Mouse (Mus musculus) brain, embryonic 14.5 days (tissue): ENCODE results near the gene Mslnl. TPM values are rescaled to one million over a fixed set of nuclear protein-coding genes. Genes with fewer than 3 reads are reported as not detected.
A peak's percentile ranks its signal among the peaks of the same experiment; 100 is the strongest.

ENCODE experiments used
- DNase-seq: peaks from one replicate; pipeline ENCODE4 v3.0.0-alpha.2; 2011; ENCODE audit warnings: low read depth
- CTCF ChIP-seq: fragments of 200-500 bp; IDR thresholded peaks from 2 replicates; pipeline ENCODE4 v1.5.1; 2012; ENCODE audit warnings: inconsistent platforms, mild to moderate bottlenecking, moderate library complexity, borderline replicate concordance; ENCODE audit not compliant: insufficient read depth, insufficient read length; ENCODE audit errors: extremely low read depth
- POLR2A ChIP-seq: fragments of 200-500 bp; IDR thresholded peaks from 2 replicates; pipeline ENCODE4 v1.6.1; 2012; ENCODE audit warnings: mild to moderate bottlenecking, inconsistent platforms, borderline replicate concordance; ENCODE audit not compliant: poor library complexity, insufficient read depth, insufficient read length, severe bottlenecking; ENCODE audit errors: extremely low read depth
- polyA plus RNA-seq: library from polyadenylated mRNA; depleted of rRNA; stranded (reverse); fragments of >200 nt; gene quantifications from 2 replicates; pipeline ENCODE4 v1.2.3, GENCODE M21; 2012

Mslnl gene
- polyA plus RNA-seq, 1 experiment = not detected

GRCm38 (mm10) chr17:25777948-25778347 is 42.1 kb downstream of the Mslnl start:
- TF ChIP-seq CTCF (no peak), POLR2A (no peak)
- DNase-seq = no peak

- TF ChIP-seq POLR2A (no peak), CTCF (no peak)
- DNase-seq = no peak
These were observed 45.5 kb downstream of the Mslnl start for GRCm38 (mm10) chr17:25781339-25781738.

GRCm38 (mm10) chr17:25783086-25783485 is 47.2 kb downstream of the Mslnl start:
- no peak for DNase-seq
- TF ChIP-seq CTCF (no peak), POLR2A (no peak)

GRCm38 (mm10) chr17:25783861-25784574 is 48.2 kb downstream of the Mslnl start:
- DNase-seq = no peak
- TF ChIP-seq POLR2A = no peak
- TF ChIP-seq CTCF = no peak

GRCm38 (mm10) chr17:25785281-25785745 is 49.5 kb downstream of the Mslnl start, which contains the start of gene Haghl:
Gene Haghl, minus strand, starts transcription at chr17:25785673.
- TF ChIP-seq POLR2A (peak; percentile 46; the same call in 1 of the 2 replicates), CTCF (no peak)
- peak; percentile 98 for DNase-seq

GRCm38 (mm10) chr17:25786280-25786679 is 50.4 kb downstream of the Mslnl start, which contains the start of gene Ccdc78:
Gene Ccdc78, plus strand, starts transcription at chr17:25786580.
- no peak for DNase-seq

GRCm38 (mm10) chr17:25786781-25787504 is 51.1 kb downstream of the Mslnl start:
- no peak for TF ChIP-seq POLR2A
- no peak for TF ChIP-seq CTCF
- no peak for DNase-seq

More at GRCm38 (mm10) chr17:25786280-25786679, 50.4 kb downstream of the Mslnl start, which contains the start of gene Ccdc78:
- TF ChIP-seq POLR2A (no peak), CTCF (no peak)

GRCm38 (mm10) chr17:25791320-25791842 is 55.5 kb downstream of the Mslnl start:
- DNase-seq = peak; percentile 69
- TF ChIP-seq POLR2A = no peak
- no peak for TF ChIP-seq CTCF

- no peak for TF ChIP-seq CTCF
- peak; percentile 42; the same call in 1 of the 2 replicates for TF ChIP-seq POLR2A
- DNase-seq = peak; percentile 94
These were observed 56.1 kb downstream of the Mslnl start for GRCm38 (mm10) chr17:25791843-25792527.

- DNase-seq = peak; percentile 88
- TF ChIP-seq CTCF (no peak), POLR2A (no peak)
These were observed 56.8 kb downstream of the Mslnl start, which contains the start of gene Fam173a for GRCm38 (mm10) chr17:25792615-25793014. Gene Fam173a, minus strand, starts transcription at chr17:25792901.
